Mouse (Mus musculus) olfactory bulb, adult 2 months (tissue): ENCODE results near the gene Tacr1.

Source experiments
- CTCF ChIP-seq: fragments of 200-500 bp; IDR thresholded peaks from 2 replicates; pipeline ENCODE4 v1.5.1; 2012; ENCODE audit warnings: low read depth, mild to moderate bottlenecking, low read length, moderate library complexity; ENCODE audit not compliant: insufficient read depth
- POLR2A ChIP-seq: fragments of 200-500 bp; IDR thresholded peaks from 2 replicates; pipeline ENCODE4 v1.6.1; 2012; ENCODE audit warnings: mild to moderate bottlenecking, low read depth, low read length, moderate library complexity; ENCODE audit not compliant: insufficient read depth

- TF ChIP-seq POLR2A = no peak
- TF ChIP-seq CTCF = no peak
Measured at GRCm38 (mm10) chr6:82376144-82376543, 26.0 kb upstream of the Tacr1 start.
